Mouse (Mus musculus) intestine, embryonic 14.5 days (tissue): ENCODE results near the gene Prss21. TPM values are rescaled to one million over a fixed set of nuclear protein-coding genes. Genes with fewer than 3 reads are reported as not detected.
"Not testable (repeated sequence)": the region's sequence is repeated elsewhere in the genome, so short reads cannot be mapped to it uniquely, and the experiment has no call there.

Experiments used
- ATAC-seq: fragments of 200-750 bp; cut with Nextera tagmentation; replicated peaks from 2 replicates; pipeline ENCODE4 v1.8.0; 2017; ENCODE audit warnings: low read depth, moderate number of reproducible peaks, moderate TSS enrichment, moderate library complexity; ENCODE audit not compliant: low FRiP score, low TSS enrichment
- DNase-seq: peaks from one replicate; pipeline ENCODE4 v3.0.0-alpha.2; 2018; ENCODE audit warnings: low spot score
- H3K27ac ChIP-seq: fragments of 300-500 bp; sonication (generic); 2 replicates; pipeline ENCODE4 v1.5.1; 2014; ENCODE audit warnings: low read depth, mild to moderate bottlenecking, control low read depth
- H3K27me3 ChIP-seq: fragments of 300-500 bp; sonication (generic); replicated peaks from 2 replicates; pipeline ENCODE4 v1.6.1; 2014; ENCODE audit warnings: low read length, control low read depth; ENCODE audit not compliant: control insufficient read depth, insufficient read depth
- H3K36me3 ChIP-seq: fragments of 300-500 bp; sonication (generic); 2 replicates; pipeline ENCODE4 v1.6.1; 2014; ENCODE audit warnings: low read length, control low read depth; ENCODE audit not compliant: control insufficient read depth, insufficient read depth
- H3K4me1 ChIP-seq: fragments of 300-500 bp; sonication (generic); replicated peaks from 2 replicates; pipeline ENCODE4 v1.6.1; 2014; ENCODE audit warnings: low read length, control low read depth, mixed read lengths; ENCODE audit not compliant: control insufficient read depth, insufficient read depth
- H3K4me2 ChIP-seq: fragments of 300-500 bp; sonication (generic); 2 replicates; pipeline ENCODE4 v1.6.1; 2014; ENCODE audit warnings: low read length
- H3K4me3 ChIP-seq: fragments of 300-500 bp; sonication (generic); 2 replicates; pipeline ENCODE4 v1.5.1; 2014; ENCODE audit warnings: low read depth, low read length, control low read depth, mixed read lengths
- H3K9ac ChIP-seq: fragments of 300-500 bp; sonication (generic); 2 replicates; pipeline ENCODE4 v1.6.1; 2014; ENCODE audit warnings: mild to moderate bottlenecking, low read length
- H3K9me3 ChIP-seq: fragments of 300-500 bp; sonication (generic); 2 replicates; pipeline ENCODE4 v1.6.1; 2016; ENCODE audit warnings: low read length, control low read depth; ENCODE audit not compliant: control insufficient read depth
- WGBS: fragments of 180-500 bp; shearing (Covaris S2); extraction: QIAGEN DNeasy Blood & Tissue Kit; methylation state at CpG from one replicate; pipeline ENCODE4 v1.1.7; 2014; 5-methylcytosine and 5-hydroxymethylcytosine counted together
- microRNA-seq: library from miRNA; unstranded; fragments of <30 nt; microRNA quantifications from one replicate; pipeline ENCODE4, GENCODE M21; 2016
- polyA plus RNA-seq: library from polyadenylated mRNA; unstranded; fragments of >200 nt; fragmentation: Nextera tagmentation; extraction: Ambion mirVana; gene quantifications from 2 replicates; pipeline ENCODE4 v1.2.1, GENCODE M21; 2014

Prss21 gene
- polyA plus RNA-seq, 1 experiment from 2014 or later = not detected

- Histone ChIP-seq H3K4me3 (no peak overlapping the region), H3K4me1 (no peaks in the 10 kb centered on the region), H3K27ac (no peak overlapping the region), H3K4me2 (no peak overlapping the region), H3K27me3 (no peaks in the 10 kb centered on the region), H3K9ac (no peak overlapping the region), H3K9me3 (no peaks in the 10 kb centered on the region), H3K36me3 (no peaks in the 10 kb centered on the region)
- no peak for DNase-seq
- ATAC-seq = no peak
- WGBS = 72% methylated on average over 2 of the region's 2 CpGs
These were observed 9.3 kb downstream of the Prss21 start for GRCm38 (mm10) chr17:23877166-23877565.

GRCm38 (mm10) chr17:23880576-23880975 lies 12.7 kb downstream of the Prss21 start, which contains the start of the genes Dcpp1 and Dcpp2:
TSS of gene Dcpp1 (plus strand) at chr17:23880876.
TSS of gene Dcpp2 (plus strand) at chr17:23880880.
- H3K4me1 ChIP-seq, DNase-seq, H3K27me3 ChIP-seq, H3K36me3 ChIP-seq, H3K27ac ChIP-seq, H3K4me3 ChIP-seq, H3K9me3 ChIP-seq, ATAC-seq, H3K4me2 ChIP-seq, H3K9ac ChIP-seq: not testable (repeated sequence)
- WGBS = 69% methylated on average over 4 of the region's 4 CpGs

- H3K36me3 ChIP-seq, H3K27me3 ChIP-seq, DNase-seq, H3K4me1 ChIP-seq, H3K4me2 ChIP-seq, H3K9ac ChIP-seq, H3K27ac ChIP-seq, H3K4me3 ChIP-seq, H3K9me3 ChIP-seq, ATAC-seq: not testable (repeated sequence)
- 59% methylated on average over 4 of the region's 4 CpGs for WGBS
These were observed 49.3 kb downstream of the Prss21 start, which contains the start of gene Dcpp3 for GRCm38 (mm10) chr17:23917158-23917557. TSS of gene Dcpp3 (plus strand) at chr17:23917458.

Small RNAs within 50 kb of the gene (microRNA-seq; reads per million reads assigned to microRNA genes)
- gene Mir5125 = 1.3 reads per million, percentile 13 among the genes with 10 or more reads in this experiment

Other genes with a start within 250 kb of the Prss21 start
- 0.51 and 0.67 TPM in 2 replicates for gene Mmp25, start 222.8 kb upstream of the Prss21 start, polyA plus RNA-seq
- 1.5 and 2.1 TPM in 2 replicates for gene Bicdl2, start 207.6 kb upstream of the Prss21 start, polyA plus RNA-seq
- gene Hcfc1r1, start 194.5 kb upstream of the Prss21 start, polyA plus RNA-seq = 83.3 and 84.8 TPM in 2 replicates
- 45.8 and 50.2 TPM in 2 replicates for gene Thoc6, start 194.2 kb upstream of the Prss21 start, polyA plus RNA-seq
- 23.3 and 24.4 TPM in 2 replicates for gene Tnfrsf12a, start 190.6 kb upstream of the Prss21 start, polyA plus RNA-seq
- 88.4 and 97.9 TPM in 2 replicates for gene Cldn6, start 188.8 kb upstream of the Prss21 start, polyA plus RNA-seq
- 1.1 and 1.3 TPM in 2 replicates for gene Cldn9, start 184.0 kb upstream of the Prss21 start, polyA plus RNA-seq
- 0.04 TPM in 1 of 2 replicates, not detected in the other for gene 1520401A03Rik, start 145.3 kb upstream of the Prss21 start, polyA plus RNA-seq
- gene Pkmyt1, start 141.7 kb upstream of the Prss21 start, polyA plus RNA-seq = 53.6 and 57.9 TPM in 2 replicates
- gene Paqr4, start 127.2 kb upstream of the Prss21 start, polyA plus RNA-seq = 18.4 and 18.6 TPM in 2 replicates
- 0.16 and 0.19 TPM in 2 replicates for gene Kremen2, start 122.2 kb upstream of the Prss21 start, polyA plus RNA-seq
- gene Flywch1, start 96.5 kb upstream of the Prss21 start, polyA plus RNA-seq = 58.6 and 69.4 TPM in 2 replicates
- gene Flywch2, start 82.0 kb upstream of the Prss21 start, polyA plus RNA-seq = 21.2 and 21.5 TPM in 2 replicates
- 451 and 452 TPM in 2 replicates for gene Srrm2, start 77.5 kb upstream of the Prss21 start, polyA plus RNA-seq
- 1,105 and 1,121 TPM in 2 replicates for gene Elob, start 38.9 kb upstream of the Prss21 start, polyA plus RNA-seq
- 0.26 TPM in 1 of 2 replicates, not detected in the other for gene Prss33, start 32.0 kb upstream of the Prss21 start, polyA plus RNA-seq
- gene Prss32, start 24.2 kb upstream of the Prss21 start, polyA plus RNA-seq = 1.1 and 1.5 TPM in 2 replicates
- gene Prss41, start 23.9 kb upstream of the Prss21 start, polyA plus RNA-seq = 2.1 and 2.9 TPM in 2 replicates
- gene Dcpp1, start 12.8 kb downstream of the Prss21 start, polyA plus RNA-seq = not detected in 2 replicates
- not detected in 2 replicates for gene Dcpp2, start 12.8 kb downstream of the Prss21 start, polyA plus RNA-seq
- gene Dcpp3, start 49.4 kb downstream of the Prss21 start, polyA plus RNA-seq = not detected in 2 replicates
- gene Sbp, start 73.6 kb downstream of the Prss21 start, polyA plus RNA-seq = not detected in 2 replicates
- gene Sbpl, start 87.2 kb downstream of the Prss21 start, polyA plus RNA-seq = not detected in 2 replicates
- gene Prss30, start 112.5 kb downstream of the Prss21 start, polyA plus RNA-seq = 0.12 TPM in 1 of 2 replicates, not detected in the other
- gene Prss22, start 130.0 kb downstream of the Prss21 start, polyA plus RNA-seq = not detected in 2 replicates
- 0.28 and 0.43 TPM in 2 replicates for gene Prss27, start 170.1 kb downstream of the Prss21 start, polyA plus RNA-seq
- 52.8 and 61.2 TPM in 2 replicates for gene Kctd5, start 205.4 kb downstream of the Prss21 start, polyA plus RNA-seq